Mouse (Mus musculus): ENCODE results near the gene Mettl7b.

- TF ChIP-seq GATA1 (IDR thresholded peaks at IDR 0.05; ENCODE audit: low read length): no peak
- TF ChIP-seq TAL1 (IDR thresholded peaks at IDR 0.05; ENCODE audit: low read length): no peak
These were observed 27.2 kb downstream of the Mettl7b start, which contains the start of gene Itga7 for GRCm38 (mm10) chr10:128933574-128933973.
